Mouse (Mus musculus) heart, embryonic 14.5 days (tissue): ENCODE data around the gene Zfp710. TPM values are rescaled to one million over a fixed set of nuclear protein-coding genes. Genes with fewer than 3 reads are reported as not detected.
"Not testable (repeated sequence)": the region's sequence is repeated elsewhere in the genome, so short reads cannot be mapped to it uniquely, and the experiment has no call there.

Experiments
- ATAC-seq: fragments of 200-750 bp; cut with Nextera tagmentation; 2 replicates; pipeline ENCODE4 v1.8.0; 2017; ENCODE audit warnings: low read depth, moderate TSS enrichment; ENCODE audit not compliant: insufficient number of reproducible peaks, insufficient read depth, low FRiP score
- H3K27ac ChIP-seq, 2 experiments: fragments of 200-500 bp in 1 of 2; fragments of 300-500 bp in 1 of 2; sonication (generic) in 1 of 2; replicated peaks in 1 of 2; 2 replicates each; pipeline ENCODE4 v1.5.1; 2012 to 2014; ENCODE audit warnings: low read depth in 2 of 2, low read length in 2 of 2, control low read depth in 1 of 2, mild to moderate bottlenecking in 1 of 2, mixed read lengths in 1 of 2; ENCODE audit not compliant: control insufficient read depth in 1 of 2, insufficient read depth in 1 of 2
- H3K27me3 ChIP-seq: fragments of 300-500 bp; sonication (generic); 2 replicates; pipeline ENCODE4 v1.6.1; 2014; ENCODE audit warnings: mild to moderate bottlenecking, low read length, control low read depth; ENCODE audit not compliant: control insufficient read depth, insufficient read depth
- H3K36me3 ChIP-seq: fragments of 300-500 bp; sonication (generic); 2 replicates; pipeline ENCODE4 v1.6.1; 2014; ENCODE audit warnings: mild to moderate bottlenecking, control low read depth, low read length, mixed read lengths; ENCODE audit not compliant: control insufficient read depth, insufficient read depth
- H3K4me1 ChIP-seq, 2 experiments: fragments of 200-500 bp in 1 of 2; fragments of 300-500 bp in 1 of 2; sonication (generic) in 1 of 2; 2 replicates each; pipeline ENCODE4 v1.6.1; 2012 to 2014; ENCODE audit warnings: low read length in 2 of 2, control low read depth in 1 of 2, mixed read lengths in 1 of 2; ENCODE audit not compliant: control insufficient read depth in 2 of 2, insufficient read depth in 2 of 2
- H3K4me2 ChIP-seq: fragments of 300-500 bp; sonication (generic); 2 replicates; pipeline ENCODE4 v1.6.1; 2014; ENCODE audit warnings: mild to moderate bottlenecking, low read length
- H3K4me3 ChIP-seq, 2 experiments: fragments of 200-500 bp in 1 of 2; fragments of 300-500 bp in 1 of 2; sonication (generic) in 1 of 2; 2 replicates each; pipeline ENCODE4 v1.5.1; 2012 to 2014; ENCODE audit warnings: low read length in 2 of 2, mild to moderate bottlenecking in 2 of 2, control low read depth in 1 of 2, low read depth in 1 of 2, moderate library complexity in 1 of 2; ENCODE audit not compliant: control insufficient read depth in 1 of 2, insufficient read depth in 1 of 2
- H3K9ac ChIP-seq: fragments of 300-500 bp; sonication (generic); 2 replicates; pipeline ENCODE4 v1.6.1; 2014; ENCODE audit warnings: mild to moderate bottlenecking, low read length
- H3K9me3 ChIP-seq: fragments of 300-500 bp; sonication (generic); 2 replicates; pipeline ENCODE4 v1.6.1; 2016; ENCODE audit warnings: low read length, control low read depth; ENCODE audit not compliant: control insufficient read depth
- WGBS: fragments of 180-500 bp; shearing (Covaris S2); extraction: QIAGEN DNeasy Blood & Tissue Kit; methylation state at CpG from one replicate; pipeline ENCODE4 v1.1.7; 2014; 5-methylcytosine and 5-hydroxymethylcytosine counted together
- polyA plus RNA-seq: library from polyadenylated mRNA; unstranded; fragments of >200 nt; fragmentation: Nextera tagmentation; extraction: Ambion mirVana; gene quantifications from 2 replicates; pipeline ENCODE4 v1.2.1, GENCODE M21; 2014

Gene Zfp710
- polyA plus RNA-seq: 11.5 and 12.2 TPM in 2 replicates

DNA sequence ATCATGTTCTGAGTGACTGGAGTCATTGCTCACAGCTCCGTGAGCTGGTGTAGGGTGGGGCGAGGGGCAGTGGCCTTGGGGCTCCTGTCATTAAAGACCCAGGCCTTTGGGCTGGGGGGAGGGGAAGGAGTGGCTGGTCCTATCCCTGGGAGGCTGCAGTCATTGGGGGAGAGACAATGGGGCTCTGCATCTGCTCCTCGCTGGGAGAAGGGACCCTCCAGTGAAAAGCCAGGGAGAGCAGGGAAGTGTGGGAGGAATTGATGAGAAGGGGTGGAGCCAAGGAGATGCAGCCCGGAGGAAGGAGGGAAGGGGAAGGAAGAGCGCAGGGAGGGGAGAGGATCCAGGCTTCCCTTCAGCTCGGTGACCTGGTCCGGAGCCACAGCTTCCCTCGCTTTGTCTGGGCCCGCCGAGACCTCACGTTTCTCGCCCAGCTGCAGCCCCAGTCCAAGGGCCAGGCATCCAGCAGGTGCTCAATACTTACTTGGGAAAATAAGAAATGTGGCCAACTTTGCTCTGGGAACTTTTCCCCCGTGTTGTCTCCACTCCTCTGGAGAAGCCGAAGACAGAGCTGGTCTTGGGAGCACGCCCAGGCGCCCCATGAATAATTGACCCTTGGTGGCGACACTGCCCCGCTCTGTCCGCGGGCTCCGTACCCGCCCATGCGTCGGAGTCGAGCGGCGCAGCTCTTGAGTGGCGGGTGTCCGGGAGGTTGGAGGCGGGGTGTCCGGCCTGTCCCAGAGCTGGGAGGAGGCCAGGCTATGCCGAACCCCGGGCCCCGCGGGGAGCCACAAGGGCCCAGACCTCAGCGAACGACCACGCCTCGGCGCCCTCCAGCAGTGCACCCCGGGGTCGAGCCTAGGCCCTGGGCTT, at the start of gene Zfp710:
TSS of gene Zfp710 (plus strand) at position 294 of the 870 bp plus-strand sequence.
- WGBS: under 1% methylated on average over 39 of the region's 42 CpGs
- peak; percentile 87 for ATAC-seq

DNA sequence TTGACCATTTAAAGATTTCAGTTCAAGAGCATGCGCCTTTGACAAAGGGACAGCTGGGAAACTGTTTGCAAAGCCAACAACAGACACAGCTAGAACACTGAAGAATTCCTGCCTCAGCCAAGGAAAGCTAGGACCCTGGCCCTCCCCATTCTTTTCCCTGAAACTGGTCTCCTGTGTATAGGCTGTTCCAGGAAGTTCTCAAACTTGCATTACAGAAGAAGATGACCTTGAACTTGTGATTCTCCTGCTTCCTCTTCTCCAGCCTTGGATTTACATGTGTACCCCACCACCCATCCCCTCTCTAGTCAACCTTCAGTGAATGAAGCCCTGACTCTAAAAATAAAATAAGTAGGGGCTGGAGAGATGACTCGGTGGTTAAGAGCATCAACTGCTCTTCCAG, 49.3 kb upstream of the Zfp710 start:
- no peak overlapping the region for H3K27ac ChIP-seq
- no peaks in the 10 kb centered on the region for H3K27me3 ChIP-seq
- no peaks in the 10 kb centered on the region for H3K36me3 ChIP-seq
- no peak overlapping the region for H3K4me2 ChIP-seq
- 78% methylated on average over 2 of the region's 2 CpGs for WGBS
- ATAC-seq: no peak
- H3K4me1 ChIP-seq: no peaks in the 10 kb centered on the region
- no peak overlapping the region for H3K4me3 ChIP-seq
- no peak overlapping the region for H3K9ac ChIP-seq
- no peaks in the 10 kb centered on the region for H3K9me3 ChIP-seq

More for the DNA sequence above, at the start of gene Zfp710:
- peak within 1 kb of the TSS; percentile 84 for H3K4me2 ChIP-seq
- peak within 1 kb of the TSS; percentile 88 to 96 for H3K4me3 ChIP-seq
- no peaks in the 10 kb centered on the region for H3K27me3 ChIP-seq
- H3K9ac ChIP-seq: peak within 1 kb of the TSS; percentile 92
- H3K27ac ChIP-seq: peak within 1 kb of the TSS; percentile 93 to 94
- H3K9me3 ChIP-seq: no peaks in the 10 kb centered on the region
- no peaks in the 10 kb centered on the region for H3K36me3 ChIP-seq
- H3K4me1 ChIP-seq: peaks cover 5 to 21% of the 10 kb centered on the region in 2 experiments

DNA sequence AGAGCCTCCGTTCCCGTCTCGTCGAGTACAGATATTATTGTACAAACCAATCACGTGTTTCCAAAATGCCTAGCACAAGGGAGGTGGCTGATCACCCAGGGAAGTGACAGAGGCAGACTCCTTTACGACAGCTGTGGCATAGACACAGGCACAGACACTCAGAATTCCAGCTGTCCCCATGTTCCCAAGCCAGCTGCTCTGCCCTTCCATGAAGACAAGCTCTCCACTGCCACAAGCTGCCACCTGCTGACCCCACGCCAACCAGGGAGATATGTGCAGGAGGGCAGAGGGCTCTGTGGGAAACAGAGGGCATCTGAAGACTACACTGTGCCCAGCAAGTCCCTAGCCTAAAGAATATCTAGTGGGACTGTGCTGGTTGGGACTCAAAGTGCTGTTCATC, 37.9 kb upstream of the Zfp710 start:
- ATAC-seq: no peak
- 74% methylated on average over 7 of the region's 7 CpGs for WGBS
- H3K9ac ChIP-seq: no peak overlapping the region

DNA sequence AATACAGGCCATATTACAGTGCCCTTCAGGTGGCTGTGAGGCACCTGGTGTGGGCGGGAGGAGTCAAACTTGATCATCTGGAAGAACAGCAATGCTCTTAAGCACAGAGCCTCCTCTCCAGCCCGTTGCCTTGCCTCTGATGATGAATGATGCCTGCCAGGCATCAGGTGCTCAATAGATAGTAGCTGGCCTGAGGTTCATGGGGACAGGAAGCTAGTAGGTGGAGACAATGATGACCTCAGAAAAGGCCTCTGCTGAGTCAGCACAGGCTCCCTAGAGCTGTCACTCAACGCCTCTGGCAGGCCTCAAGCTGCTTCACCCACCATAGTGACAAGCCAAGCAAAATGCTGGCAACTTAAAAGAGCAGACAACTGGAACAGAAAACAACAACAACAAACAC, 36.9 kb upstream of the Zfp710 start:
- 41% methylated on average over 3 of the region's 3 CpGs for WGBS

More for the DNA sequence above, 37.9 kb upstream of the Zfp710 start:
- H3K4me1 ChIP-seq: no peaks in the 10 kb centered on the region
- no peaks in the 10 kb centered on the region for H3K27me3 ChIP-seq
- H3K4me3 ChIP-seq: no peak overlapping the region
- no peaks in the 10 kb centered on the region for H3K9me3 ChIP-seq
- H3K4me2 ChIP-seq: no peak overlapping the region
- no peaks in the 10 kb centered on the region for H3K36me3 ChIP-seq
- H3K27ac ChIP-seq: no peak overlapping the region

DNA sequence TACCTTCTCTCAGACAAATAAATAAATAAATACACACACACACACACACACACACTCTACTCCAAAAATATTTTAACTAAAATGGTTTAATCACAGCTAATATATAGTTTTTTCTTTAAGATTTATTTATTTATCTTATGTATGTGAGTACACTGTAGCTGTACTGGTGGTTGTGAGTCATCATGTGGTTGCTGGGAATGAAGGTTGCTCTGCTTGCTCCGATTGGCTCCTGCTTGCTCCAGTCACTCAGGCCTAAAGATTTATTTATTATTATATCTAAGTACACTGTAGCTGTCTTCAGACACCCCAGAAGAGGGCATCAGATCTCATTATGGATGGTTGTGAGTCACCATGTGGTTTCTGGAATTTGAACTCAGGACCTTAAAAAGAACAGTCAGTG, 36.1 kb upstream of the Zfp710 start:
- not testable (repeated sequence) for H3K36me3 ChIP-seq, H3K4me3 ChIP-seq, H3K9me3 ChIP-seq, H3K4me2 ChIP-seq, H3K9ac ChIP-seq, H3K27ac ChIP-seq, ATAC-seq, H3K4me1 ChIP-seq, H3K27me3 ChIP-seq
- WGBS: 100% methylated on average over 1 of the region's 1 CpGs

More for the DNA sequence above, 36.9 kb upstream of the Zfp710 start:
- Histone ChIP-seq H3K4me3 (no peak overlapping the region), H3K9ac (no peak overlapping the region), H3K4me2 (no peak overlapping the region), H3K27ac (no peak overlapping the region), H3K36me3 (no peaks in the 10 kb centered on the region), H3K27me3 (no peaks in the 10 kb centered on the region), H3K9me3 (no peaks in the 10 kb centered on the region), H3K4me1 (no peaks in the 10 kb centered on the region)
- ATAC-seq: no peak

DNA sequence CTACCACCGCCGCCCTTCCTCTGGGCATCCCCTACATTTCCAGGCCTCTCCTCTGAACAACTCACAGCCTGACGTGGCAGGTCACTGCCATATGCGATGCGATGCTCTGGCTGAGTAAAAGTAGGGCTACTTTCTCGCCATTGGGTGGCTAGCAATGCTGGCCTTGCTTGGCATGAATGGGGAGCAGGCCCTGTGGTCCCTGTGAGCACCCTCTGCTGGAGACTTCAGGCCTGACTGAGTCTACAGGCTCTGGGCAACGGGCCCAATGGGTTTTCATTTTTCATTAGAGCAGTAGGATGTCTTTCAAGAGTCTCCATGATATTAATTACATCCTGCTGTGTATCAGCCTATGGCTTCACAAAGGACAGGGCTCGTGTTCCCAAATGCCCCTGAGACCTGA, 30.1 kb upstream of the Zfp710 start:
- 28% methylated on average over 8 of the region's 8 CpGs for WGBS
- Histone ChIP-seq H3K27ac (no peak overlapping the region), H3K9me3 (no peaks in the 10 kb centered on the region), H3K36me3 (no peaks in the 10 kb centered on the region), H3K9ac (no peak overlapping the region), H3K27me3 (no peaks in the 10 kb centered on the region), H3K4me1 (no peaks in the 10 kb centered on the region), H3K4me3 (no peak overlapping the region), H3K4me2 (no peak overlapping the region)
- peak; percentile 13; the same call in 1 of the 2 replicates for ATAC-seq

DNA sequence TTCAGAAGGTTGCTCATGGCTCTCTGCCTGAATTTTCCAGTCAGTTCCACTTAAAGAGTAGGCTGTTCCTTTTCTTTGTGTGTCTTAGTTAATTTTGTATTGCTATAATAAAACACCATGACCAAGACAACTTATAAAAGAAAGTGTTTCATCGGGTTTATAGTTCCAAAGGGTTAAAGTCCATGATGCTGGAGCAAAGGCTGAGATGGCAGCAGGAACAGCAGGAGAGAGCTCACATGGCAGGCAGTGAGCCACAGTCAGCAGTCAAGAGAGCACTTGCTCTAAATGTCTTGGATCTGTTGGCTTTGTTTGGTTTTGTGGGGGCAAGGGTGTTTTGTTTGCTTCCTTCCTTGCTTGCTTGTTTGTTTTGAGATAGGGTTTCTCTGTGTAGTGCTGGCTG, 26.9 kb upstream of the Zfp710 start:
- Histone ChIP-seq H3K36me3 (no peaks in the 10 kb centered on the region), H3K9me3 (no peaks in the 10 kb centered on the region), H3K4me2 (no peak overlapping the region), H3K4me3 (no peak overlapping the region), H3K9ac (no peak overlapping the region), H3K4me1 (no peaks in the 10 kb centered on the region), H3K27ac (no peak overlapping the region), H3K27me3 (no peaks in the 10 kb centered on the region)
- 83% methylated on average over 1 of the region's 1 CpGs for WGBS
- ATAC-seq: no peak
